Mouse (Mus musculus): ENCODE measurements around the gene Matk. TPM values are rescaled to one million over a fixed set of nuclear protein-coding genes. Genes with fewer than 3 reads are reported as not detected.

Matk gene
- total RNA-seq, 2 experiments from 2014 or later, result 0.42 to 0.87 TPM

DNA sequence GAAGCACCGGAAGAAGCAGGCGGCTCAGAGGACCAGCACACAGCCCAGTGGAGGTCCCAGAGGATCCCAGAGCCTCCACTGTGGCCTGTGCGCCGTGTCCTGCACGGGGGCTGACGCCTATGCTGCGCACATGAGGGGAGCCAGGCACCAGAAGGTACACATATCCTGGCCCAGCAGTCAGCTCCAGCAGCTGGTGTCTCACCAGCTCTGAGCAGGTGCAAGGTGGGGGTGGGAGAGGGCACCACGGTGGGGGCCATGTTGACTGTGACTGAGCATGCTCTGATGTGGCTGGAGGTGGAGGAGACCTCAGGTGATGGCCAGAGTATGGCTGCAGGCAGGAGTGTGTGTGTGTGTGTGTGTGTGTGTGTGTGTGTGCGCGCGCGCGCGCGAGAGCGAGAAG is 10.7 kb upstream of the Matk start:
- no peak for DNase-seq

DNA sequence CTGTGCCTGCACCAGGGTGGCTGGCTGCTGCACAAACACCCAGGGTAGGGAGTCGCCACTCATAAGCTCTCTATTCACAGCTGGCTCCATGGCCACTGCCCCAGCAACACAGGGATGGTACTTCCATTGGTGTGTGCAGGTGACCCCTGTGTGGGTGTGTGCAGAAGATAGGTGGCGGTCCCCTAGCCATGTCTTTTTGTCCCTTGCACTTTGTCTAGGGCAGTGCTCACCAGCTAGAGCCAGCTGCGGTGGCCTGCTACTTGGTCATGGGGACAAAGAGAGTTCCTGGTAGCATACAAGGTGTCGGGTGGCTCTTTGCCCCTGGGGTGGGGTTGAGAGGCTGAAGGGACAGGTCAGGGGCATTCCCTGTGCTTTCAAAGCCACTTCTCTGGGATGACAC is 8.6 kb upstream of the Matk start:
- no peak for DNase-seq

DNA sequence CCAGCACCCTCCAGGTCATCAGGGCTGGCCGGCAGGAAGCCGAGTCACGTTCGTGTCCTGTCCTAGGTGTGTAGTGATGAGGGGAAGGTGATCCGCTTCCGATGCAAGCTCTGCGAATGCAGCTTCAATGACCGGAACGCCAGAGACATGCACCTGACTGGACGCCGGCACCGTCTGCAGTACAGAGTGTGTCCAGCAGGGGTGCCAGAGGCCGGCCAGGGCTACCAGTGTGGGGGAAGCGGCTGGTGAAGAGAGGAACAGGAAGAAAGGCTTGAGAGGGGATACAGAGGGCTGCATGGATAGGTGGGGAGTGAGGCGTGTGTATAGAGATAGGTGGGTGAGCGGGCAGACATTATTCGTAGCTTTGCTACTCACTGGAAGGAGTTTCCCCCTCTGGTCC is 8.1 kb upstream of the Matk start:
- peak; percentile 70 to 85 for DNase-seq

DNA sequence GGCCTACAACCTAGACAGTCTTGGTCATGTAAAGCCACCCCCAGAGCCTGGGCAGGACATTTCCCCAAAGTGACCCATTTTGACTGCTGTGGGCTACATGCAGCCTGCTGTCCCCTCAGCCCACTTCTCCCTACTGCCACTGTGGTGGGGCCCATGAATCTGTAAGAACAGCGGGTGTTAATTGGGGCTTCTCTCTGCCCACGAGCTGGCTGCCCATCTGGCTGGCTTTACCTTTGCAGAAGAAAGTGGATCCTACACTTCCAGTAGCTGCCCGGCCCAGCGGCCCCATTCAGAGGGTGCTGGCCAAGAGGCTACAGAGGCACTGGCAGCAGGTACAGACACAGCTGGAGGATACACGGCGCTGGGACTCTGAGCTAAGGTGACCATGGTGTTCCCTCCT is 7.6 kb upstream of the Matk start:
- no peak for DNase-seq

DNA sequence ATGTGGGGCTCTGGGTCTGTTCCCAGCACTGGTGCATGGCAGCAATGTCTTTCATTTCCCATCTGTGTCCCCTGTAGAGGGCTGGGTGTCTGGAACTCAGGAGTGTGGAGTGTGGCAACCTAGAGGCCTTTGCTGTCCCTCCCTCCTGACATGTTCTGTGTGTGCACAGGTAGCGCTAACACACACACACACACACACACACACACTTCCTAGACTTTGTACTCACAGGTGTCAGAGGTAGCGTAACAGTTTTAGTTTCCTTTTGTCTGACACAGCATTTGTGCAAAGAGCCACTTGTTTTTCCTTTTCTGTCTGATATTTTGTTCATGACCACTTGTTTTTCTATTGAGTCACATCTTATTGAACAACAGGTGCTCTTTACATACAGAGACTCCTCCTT is 4.9 kb upstream of the Matk start:
- no peak for DNase-seq

DNA sequence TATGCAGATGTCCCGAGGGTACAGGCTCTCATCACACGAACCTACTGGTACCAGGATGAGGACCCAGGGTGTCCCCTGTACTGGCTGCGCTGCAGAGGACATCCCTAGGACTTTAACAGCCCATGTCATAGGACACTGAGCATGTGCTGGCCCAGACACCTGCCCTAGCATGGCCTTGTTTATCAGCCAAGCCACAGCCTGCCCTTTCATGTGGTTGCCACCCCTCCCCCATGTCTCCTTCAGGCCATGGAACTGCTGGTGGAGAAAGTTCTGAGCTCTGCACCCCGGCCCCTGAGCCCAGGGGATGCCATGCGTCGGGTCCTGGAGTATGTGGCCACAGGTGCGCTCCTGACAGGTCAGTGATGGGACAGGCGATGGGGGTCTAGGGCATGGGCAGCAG is 3.3 kb upstream of the Matk start:
- no peak for DNase-seq

DNA sequence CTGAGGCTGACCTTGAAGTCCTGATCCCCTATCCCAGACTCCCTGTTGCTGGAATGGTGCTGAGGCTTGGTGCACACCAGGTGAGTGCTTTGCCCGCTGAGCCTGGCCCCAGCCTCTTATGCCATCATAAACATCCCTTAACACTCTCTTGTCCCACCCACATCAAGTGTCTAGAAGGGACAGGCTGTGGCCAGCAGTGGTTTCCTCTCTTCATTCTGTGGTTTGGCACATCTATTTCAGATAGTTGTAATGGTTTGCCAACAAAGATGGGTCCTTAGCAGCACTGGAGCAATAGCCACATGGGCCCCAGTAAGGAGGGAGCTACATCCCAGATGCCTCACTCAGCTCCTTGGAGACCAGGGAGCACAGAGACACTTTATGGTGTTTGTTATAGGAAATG is 2.2 kb downstream of the Matk start:
- no peak for DNase-seq

DNA sequence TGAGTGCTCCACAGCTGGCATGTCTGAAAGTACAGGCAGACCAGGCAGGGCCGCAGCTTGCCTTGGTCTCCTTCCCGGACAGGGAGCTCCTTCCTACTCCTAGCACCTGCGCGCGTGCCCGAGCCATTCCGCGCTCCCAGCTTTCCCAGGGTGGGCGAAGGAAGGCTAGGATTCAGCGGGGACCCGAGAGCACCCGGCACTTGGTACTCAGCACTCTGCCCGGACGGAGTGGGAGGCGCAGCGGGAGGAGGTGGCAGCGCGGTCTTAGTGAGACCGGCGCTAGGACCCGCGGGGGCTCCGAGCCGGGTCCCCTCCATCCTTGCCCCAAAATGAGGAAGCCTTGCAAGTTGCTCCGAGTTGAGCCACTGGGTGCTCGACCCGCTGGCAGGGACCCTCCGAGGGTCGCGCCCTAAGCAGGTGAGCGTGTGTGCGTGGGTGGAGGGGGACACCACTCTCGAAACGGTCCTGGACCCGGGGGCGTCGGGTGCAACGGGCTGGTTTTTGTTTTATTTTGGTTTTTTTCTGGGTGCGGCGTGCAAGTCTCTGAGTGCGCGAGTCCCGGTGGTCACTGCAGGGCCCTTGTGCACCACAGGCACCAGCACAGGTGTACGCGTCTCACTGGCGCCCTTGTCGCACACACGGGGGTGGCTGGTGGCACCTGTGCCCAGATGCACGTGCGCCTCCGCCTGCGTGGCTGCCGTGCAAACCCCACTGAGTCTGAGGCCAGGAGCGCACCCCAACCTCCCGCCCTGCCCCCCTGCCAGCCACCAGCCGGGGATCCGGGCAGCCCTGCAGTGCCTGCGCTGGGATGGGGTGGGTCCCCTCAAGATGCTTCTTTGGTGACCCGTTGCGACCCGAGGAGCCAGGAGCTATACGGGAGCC is 4.7 kb downstream of the Matk start:
- no peak for DNase-seq

DNA sequence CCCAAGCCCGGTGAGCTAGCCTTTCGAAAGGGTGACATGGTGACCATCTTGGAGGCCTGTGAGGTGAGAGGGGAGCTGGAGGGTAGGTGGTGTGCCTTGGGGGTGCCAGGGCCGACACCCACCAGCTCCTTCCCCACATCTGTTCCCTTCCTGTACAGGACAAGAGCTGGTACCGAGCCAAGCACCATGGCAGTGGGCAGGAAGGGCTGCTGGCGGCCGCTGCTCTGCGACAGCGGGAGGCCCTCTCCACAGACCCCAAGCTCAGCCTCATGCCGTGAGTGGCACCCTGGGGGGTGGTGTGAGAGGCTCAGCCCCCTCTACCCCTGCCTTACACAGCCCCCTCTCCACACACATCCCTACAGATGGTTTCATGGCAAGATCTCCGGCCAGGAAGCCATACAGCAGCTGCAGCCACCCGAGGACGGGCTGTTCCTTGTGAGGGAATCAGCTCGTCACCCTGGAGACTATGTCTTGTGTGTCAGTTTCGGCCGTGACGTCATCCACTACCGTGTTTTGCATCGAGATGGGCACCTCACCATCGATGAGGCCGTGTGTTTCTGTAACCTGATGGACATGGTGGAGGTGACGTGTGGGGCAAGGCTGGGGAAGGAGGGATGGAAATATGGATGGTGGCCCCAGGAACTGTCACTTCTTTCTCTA is 6.6 kb downstream of the Matk start:
- no peak for DNase-seq

DNA sequence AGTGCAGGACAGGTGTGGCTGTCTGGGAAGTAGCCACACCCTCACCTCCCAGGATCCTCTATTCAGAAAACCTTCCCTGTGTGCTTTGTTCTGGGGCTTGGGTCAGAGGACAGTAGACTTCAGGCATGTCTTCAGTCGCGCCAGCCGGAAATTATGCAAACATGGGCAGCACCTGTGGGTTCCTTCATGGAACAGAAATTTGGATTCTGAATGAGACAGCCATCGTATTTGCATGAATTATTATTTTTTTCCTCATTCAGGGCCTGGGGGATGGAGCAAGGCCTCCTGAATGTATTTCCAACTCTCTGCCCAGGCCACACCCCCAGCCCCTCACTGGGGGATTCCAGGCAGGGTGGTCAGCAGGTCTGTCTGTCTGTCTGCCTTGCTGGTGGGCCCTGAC is 8.3 kb downstream of the Matk start:
- no peak for DNase-seq

DNA sequence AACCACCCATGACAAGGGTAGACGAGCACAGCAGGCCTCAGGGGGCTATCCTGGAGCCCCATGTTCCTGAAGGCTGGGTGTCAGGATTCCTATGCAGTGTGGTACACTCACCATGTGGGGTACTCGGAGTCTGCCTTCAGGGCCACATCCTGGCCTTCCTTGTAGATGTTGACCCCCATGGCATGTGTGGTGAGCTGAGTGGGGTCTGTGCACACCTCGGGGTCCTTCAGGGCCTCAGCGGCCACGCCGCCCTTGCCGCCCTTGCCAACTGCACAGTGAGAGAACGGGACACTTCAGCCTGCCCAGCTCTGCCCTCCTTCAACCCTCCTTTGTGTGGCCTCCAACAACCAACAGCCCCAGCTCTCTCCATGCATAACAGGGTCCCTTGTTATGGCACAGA is 12.8 kb downstream of the Matk start:
- no peak for DNase-seq

DNA sequence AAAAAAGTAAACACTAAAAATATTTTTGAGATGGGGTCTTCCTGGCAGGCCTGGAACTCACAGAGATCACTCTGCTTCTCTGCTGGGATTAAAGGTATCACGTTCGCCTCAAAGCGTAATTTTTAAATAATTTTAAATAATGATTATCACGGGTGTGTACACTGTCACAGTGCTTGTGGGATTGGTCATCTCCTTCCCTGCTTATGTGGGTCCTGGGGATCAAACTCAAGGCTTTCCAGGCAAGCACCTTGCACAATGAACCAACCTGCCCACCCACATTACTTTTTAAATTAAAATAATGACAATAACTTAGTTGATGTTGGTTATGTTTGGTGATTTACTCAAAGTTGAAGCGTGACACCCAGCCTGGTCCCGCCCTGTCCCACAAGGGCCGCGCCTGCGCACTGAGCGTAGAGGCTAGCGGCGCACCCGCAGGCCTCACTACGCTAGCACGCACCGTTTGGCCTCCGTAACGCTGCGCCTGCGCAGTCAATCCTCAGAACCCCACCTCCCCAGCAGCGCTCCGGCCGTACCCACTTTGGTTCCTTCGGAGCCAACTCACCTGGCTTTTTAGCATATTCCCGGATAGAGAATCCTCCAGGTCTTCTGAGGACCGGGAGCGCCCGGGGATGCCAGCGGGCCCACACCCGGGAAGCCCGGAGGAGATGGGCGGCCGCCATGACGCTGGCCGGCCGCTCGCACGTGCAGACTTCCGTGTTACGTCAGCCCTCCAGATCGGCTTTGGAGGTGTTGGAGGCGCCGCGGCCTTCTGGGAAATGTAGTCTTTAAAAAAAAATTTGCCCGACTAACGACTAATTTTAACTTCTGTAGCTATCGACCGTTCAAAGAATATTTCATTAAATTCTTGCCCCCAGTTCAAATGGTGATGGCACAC is 13.7 kb downstream of the Matk start, which contains the start of the genes Mrpl54 and Apba3:
Gene Mrpl54 (minus strand): TSS at position 724 of the 895 bp plus-strand sequence.
Gene Apba3 (plus strand): TSS at position 750 of the 895 bp plus-strand sequence.
- DNase-seq, result peak; percentile 98

DNA sequence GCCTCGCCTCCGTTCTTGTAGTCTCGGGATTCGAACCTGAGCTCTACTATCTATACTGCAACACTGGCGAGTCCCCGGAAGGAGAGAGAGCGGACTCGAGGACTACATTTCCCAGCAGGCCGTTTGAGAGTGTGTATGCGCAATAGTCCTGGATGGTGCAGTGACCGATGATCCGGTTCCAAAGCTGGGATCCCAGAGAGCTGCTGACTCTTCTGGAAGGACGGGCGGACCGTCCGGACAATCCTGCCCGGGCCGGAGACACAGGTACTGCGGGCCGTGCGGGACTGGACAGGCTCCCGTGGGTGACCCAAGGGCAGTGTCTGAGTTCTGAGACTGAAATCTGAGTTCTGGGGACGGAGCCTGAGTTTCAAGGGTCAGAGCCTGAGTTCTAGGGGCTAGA is 15.3 kb downstream of the Matk start:
- peak; percentile 94 to 95 for DNase-seq

DNA sequence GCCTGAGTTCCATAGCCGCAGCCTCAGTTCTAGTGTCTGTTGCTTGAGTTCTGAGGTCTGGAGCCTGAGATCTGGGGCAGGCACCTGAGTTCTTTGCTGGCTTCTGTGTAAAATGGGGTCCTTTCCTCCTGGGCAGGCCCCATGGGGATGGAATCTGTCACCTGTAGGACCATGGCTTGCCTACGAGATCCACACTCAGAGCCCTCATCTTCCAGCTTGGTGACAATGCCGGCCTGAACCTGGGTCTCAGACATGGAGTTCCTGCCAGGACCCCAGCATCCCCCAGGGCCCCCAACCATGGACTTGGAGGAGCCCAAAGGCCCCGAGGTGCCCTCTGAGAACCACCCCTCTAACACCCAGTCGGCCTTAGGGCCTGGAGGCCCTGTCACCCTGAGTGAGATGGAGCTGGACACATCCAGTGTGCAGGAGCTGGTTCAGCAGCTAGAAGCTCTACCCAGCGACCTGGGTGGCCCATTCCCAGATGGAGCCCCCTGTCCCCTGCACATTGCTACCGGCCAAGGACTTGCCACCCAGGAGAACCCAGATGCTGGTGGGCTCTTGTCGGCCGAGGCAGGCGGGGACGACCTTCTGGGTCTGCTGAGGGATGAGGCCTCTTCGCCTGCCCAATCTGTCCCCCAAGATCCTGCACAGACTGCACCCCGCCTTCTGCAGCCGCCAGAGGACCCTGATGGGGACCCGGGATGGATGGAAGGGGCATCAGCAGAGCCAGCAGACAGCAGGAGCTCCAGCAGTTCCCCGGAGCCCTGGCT is 16.1 kb downstream of the Matk start:
- DNase-seq, result no peak

DNA sequence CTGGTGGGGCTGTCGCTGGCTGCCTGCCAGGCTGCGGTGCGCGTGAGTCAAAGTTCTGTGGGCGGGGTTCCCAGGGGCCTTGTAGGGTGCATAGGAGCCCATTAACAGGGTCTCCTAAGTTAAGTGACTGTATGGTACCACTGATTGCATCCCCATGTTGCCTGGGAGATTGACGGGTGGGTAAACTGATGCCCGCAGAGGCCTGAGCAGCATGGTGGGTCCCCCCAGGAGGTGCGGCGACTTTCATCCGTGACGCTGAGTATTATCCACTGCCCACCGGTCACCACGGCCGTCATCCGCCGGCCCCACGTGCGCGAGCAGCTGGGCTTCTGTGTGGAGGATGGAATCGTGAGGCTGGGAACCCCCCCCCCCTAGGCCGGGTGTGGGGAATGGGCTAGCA is 19.6 kb downstream of the Matk start:
- DNase-seq, result no peak

DNA sequence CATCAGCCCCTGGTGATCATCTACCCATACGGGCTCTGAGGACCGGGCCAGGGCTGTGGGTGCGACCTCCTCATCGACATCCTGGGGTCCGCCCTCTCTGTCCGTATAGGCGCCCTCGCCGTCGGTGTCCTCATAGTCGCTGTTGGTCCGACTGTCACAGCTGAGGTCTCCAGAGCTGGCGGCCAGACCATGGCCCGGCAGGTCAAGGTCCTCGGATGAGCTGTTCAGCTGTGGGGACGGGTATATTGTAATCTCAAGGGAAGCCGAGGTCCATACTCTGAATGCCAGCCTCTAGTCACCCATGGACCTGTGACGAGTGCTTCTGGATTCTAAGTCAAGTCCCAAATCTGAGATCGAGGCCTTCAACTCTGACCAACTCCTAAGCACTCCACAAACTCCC is 21.1 kb downstream of the Matk start:
- DNase-seq, result no peak

DNA sequence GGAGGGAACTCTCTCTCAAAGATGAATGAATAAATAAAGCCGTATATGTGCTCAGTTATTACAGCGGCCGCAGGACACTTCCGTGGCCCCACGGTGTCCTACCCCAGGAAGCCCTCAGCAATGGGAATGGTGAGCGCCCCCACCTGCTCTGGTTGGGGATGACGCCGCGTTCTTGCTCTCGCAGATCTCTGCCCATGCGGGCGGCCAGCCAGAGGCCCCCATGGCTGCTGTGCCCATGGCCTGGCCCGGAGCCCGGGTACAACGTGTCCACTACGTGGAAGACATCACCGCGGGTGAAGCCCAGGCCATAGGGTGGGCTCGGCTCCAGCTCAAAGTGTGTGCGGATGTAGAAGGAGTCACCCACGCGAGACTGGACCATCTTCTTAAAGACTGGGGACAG is 24.9 kb downstream of the Matk start:
- no peak for DNase-seq

DNA sequence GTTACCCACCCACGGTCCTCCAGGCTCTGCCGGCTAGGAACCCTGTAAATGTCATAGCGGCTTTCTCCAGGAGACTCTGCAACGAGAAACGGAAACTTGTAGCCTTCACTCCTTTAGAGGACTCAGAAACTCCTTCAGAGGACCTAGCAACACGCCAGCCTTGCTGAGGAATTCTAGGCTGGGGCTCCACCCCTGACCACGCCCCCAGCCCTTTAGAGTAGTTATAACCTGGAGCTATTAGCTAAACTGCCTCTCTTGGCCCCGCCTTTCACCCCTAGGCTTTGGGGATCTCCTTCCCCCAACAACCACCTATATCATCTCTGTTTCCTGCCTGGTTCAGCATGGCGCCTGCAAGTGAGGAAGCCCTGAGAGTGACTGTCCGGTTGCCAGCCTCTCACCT is 26.8 kb downstream of the Matk start:
- DNase-seq, result no peak

DNA sequence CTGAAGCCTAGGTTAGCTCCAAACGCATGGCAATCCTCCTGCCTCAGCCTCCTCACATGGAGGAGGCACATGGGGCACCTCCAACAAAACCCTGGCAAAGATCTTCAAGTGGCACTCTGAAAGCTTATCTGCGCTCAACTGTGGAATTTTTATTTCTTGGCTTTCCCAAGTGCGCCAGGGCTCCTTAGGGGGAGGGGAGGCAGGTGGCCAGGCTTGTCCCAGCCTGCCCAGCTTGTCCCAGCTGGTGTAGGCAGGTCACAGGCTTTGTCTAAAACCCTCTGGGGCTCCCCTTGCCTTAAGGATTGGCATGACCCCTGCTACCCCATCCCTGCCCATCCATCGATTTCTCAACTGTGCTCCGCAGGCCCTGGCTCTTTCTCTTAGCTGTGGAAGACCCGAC is 31.5 kb downstream of the Matk start:
- no peak for DNase-seq

DNA sequence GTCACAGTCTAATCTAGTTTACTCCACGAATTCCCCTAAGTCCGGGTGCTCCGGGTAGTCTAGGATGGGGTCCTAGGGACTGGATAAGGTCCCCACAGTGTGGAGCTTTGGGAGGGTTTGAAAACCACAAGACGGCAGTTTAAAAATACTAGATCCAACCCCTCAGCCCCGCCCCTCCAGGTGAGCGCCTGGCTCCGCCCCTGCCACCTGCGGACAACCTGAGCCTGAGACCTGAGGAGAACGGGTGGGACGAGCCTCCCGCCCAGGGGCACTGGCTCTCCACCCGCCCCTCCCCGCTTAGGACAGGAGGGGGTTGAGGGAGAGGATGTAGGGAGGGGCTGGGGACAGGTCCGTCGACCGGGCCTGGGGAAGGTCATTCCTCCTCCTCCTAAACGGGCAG is 32.0 kb downstream of the Matk start:
- no peak for DNase-seq

DNA sequence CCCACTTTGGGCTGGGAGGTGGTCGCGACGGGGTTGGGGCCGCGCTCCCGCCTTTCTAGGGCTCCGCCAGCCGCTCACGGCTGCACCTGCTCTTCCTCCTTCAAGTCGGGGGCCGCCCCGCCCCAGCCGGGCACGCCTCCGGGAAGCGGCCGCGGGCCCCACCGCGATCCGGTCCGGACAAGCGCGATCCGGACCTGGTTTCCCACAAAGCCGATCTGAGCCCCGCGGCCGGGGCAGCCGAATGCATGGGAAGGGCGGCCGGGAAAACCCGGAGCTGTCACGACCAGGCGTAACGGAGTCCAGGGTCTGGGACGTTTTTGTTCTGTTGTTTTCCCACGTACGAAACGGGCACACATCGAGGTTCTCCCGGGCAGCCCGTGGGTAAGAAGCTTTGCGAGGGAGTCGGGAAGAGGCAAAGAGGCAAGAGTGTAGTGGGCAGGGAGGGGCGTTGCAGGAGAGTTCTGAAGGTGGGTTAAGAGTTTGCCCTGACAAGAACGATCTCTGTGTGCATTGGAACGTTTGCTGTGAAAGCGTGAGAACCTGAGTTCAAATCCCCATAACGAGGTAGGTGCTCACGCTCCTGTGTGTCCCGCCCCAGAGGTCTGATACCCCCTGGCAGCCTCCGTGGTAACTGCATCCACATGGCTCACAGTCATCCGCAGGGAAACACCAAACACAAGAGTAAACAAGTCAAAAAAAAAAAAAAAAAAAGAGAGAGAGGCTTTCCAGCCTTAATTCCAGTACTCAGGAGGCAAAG is 33.1 kb downstream of the Matk start:
- DNase-seq, result peak; percentile 91 to 96

All from heart, adult 18-20 months (tissue).